Mouse (Mus musculus): ENCODE measurements around the gene Fscn1.

GRCm38 (mm10) chr5:142950405-142950804, 9.7 kb upstream of the Fscn1 start:
- TF ChIP-seq CTCF (IDR thresholded peaks at IDR 0.05; ENCODE audit: control insufficient read depth, insufficient read depth, insufficient replicate concordance, low read depth, low read length), result no peak
- TF ChIP-seq POLR2A (IDR thresholded peaks at IDR 0.05; ENCODE audit: control insufficient read depth, low read depth, low read length), result no peak
